Mouse (Mus musculus) intestine, embryonic 15.5 days (tissue): Measurements from ENCODE around the gene Dysf. TPM values are rescaled to one million over a fixed set of nuclear protein-coding genes. Genes with fewer than 3 reads are reported as not detected.

Experiments
- ATAC-seq: fragments of 200-750 bp; cut with Nextera tagmentation; 2 replicates; pipeline ENCODE4 v1.8.0; 2017; ENCODE audit warnings: moderate TSS enrichment, moderate library complexity
- H3K27ac ChIP-seq: fragments of 300-500 bp; sonication (generic); 2 replicates; pipeline ENCODE4 v1.5.1; 2015; ENCODE audit warnings: mild to moderate bottlenecking, inconsistent platforms
- H3K27me3 ChIP-seq: fragments of 300-500 bp; sonication (generic); replicated peaks from 2 replicates; pipeline ENCODE4 v1.6.1; 2015; ENCODE audit warnings: inconsistent platforms
- H3K36me3 ChIP-seq: fragments of 300-500 bp; sonication (generic); 2 replicates; pipeline ENCODE4 v1.6.1; 2015; ENCODE audit warnings: inconsistent platforms
- H3K4me1 ChIP-seq: fragments of 300-500 bp; sonication (generic); replicated peaks from 2 replicates; pipeline ENCODE4 v1.6.1; 2015; ENCODE audit warnings: inconsistent platforms
- H3K4me2 ChIP-seq: fragments of 300-500 bp; sonication (generic); replicated peaks from 2 replicates; pipeline ENCODE4 v1.6.1; 2015; ENCODE audit warnings: mild to moderate bottlenecking, inconsistent platforms
- H3K4me3 ChIP-seq: fragments of 300-500 bp; sonication (generic); replicated peaks from 2 replicates; pipeline ENCODE4 v1.5.1; 2015; ENCODE audit warnings: inconsistent platforms
- H3K9ac ChIP-seq: fragments of 300-500 bp; sonication (generic); 2 replicates; pipeline ENCODE4 v1.6.1; 2015; ENCODE audit warnings: inconsistent platforms
- H3K9me3 ChIP-seq: fragments of 300-500 bp; sonication (generic); 2 replicates; pipeline ENCODE4 v1.6.1; 2016; ENCODE audit warnings: inconsistent platforms
- WGBS: fragments of 180-500 bp; shearing (Covaris S2); methylation state at CpG from one replicate; pipeline ENCODE4 v1.1.7; 2015; 5-methylcytosine and 5-hydroxymethylcytosine counted together
- polyA plus RNA-seq: library from polyadenylated mRNA; unstranded; fragments of >200 nt; fragmentation: Nextera tagmentation; extraction: Ambion mirVana; gene quantifications from 2 replicates; pipeline ENCODE4 v1.2.1, GENCODE M21; 2015

Gene Dysf
- polyA plus RNA-seq, 1 experiment from 2014 or later = 7.0 TPM

- Histone ChIP-seq H3K27me3 (no peaks in the 10 kb centered on the region), H3K36me3 (no peaks in the 10 kb centered on the region), H3K4me1 (peaks cover 8% of the 10 kb centered on the region; the same call in 1 of the 2 replicates), H3K9me3 (no peaks in the 10 kb centered on the region), H3K4me2 (no peak overlapping the region), H3K9ac (no peak overlapping the region), H3K4me3 (no peak overlapping the region), H3K27ac (no peak overlapping the region)
- no peak for ATAC-seq
- WGBS = 62% methylated on average over 7 of the region's 7 CpGs
These were observed 221.3 kb downstream of the Dysf start for GRCm38 (mm10) chr6:84229739-84230138.

- Histone ChIP-seq H3K4me2 (no peak overlapping the region), H3K9ac (no peak overlapping the region), H3K27ac (no peak overlapping the region), H3K4me1 (peaks cover 8% of the 10 kb centered on the region; the same call in 1 of the 2 replicates), H3K9me3 (no peaks in the 10 kb centered on the region), H3K36me3 (no peaks in the 10 kb centered on the region), H3K4me3 (no peak overlapping the region), H3K27me3 (no peaks in the 10 kb centered on the region)
- 61% methylated on average over 7 of the region's 7 CpGs for WGBS
- ATAC-seq = no peak
These were observed 222.7 kb downstream of the Dysf start for GRCm38 (mm10) chr6:84231108-84231507.

GRCm38 (mm10) chr6:84232063-84232760 is 223.8 kb downstream of the Dysf start:
- Histone ChIP-seq H3K36me3 (no peaks in the 10 kb centered on the region), H3K4me2 (no peak overlapping the region), H3K4me1 (peaks cover 8% of the 10 kb centered on the region; the same call in 1 of the 2 replicates), H3K9me3 (no peaks in the 10 kb centered on the region), H3K27me3 (no peaks in the 10 kb centered on the region), H3K9ac (no peak overlapping the region), H3K27ac (no peak overlapping the region), H3K4me3 (no peak overlapping the region)
- 49% methylated on average over 8 of the region's 8 CpGs for WGBS
- ATAC-seq = no peak

DNA sequence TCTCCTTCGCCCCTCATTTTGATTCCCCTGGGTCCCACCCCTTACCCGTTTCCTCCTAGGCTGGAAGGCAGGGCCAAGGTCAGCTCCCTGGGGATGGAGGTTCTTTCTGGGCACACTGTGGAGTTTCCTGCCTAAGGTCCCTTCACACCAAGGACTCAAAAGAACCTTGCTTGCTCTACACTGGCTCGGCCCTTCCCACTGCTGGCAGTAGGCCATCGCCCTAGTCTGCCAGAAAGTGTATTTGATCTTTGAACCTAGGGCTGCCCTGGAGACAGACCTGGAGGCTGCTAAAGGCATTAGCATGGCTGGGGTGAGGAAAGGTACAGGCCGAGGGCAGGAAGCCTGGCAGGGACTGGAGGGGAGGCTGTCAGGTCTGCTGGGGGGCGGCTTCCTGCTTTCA is 225.4 kb downstream of the Dysf start:
- Histone ChIP-seq H3K4me3 (no peak overlapping the region), H3K27me3 (no peaks in the 10 kb centered on the region), H3K4me2 (no peak overlapping the region), H3K9me3 (no peaks in the 10 kb centered on the region), H3K36me3 (no peaks in the 10 kb centered on the region), H3K9ac (no peak overlapping the region), H3K27ac (no peak overlapping the region), H3K4me1 (peaks cover 8% of the 10 kb centered on the region; the same call in 1 of the 2 replicates)
- 58% methylated on average over 6 of the region's 6 CpGs for WGBS
- ATAC-seq = peak; percentile 75

DNA sequence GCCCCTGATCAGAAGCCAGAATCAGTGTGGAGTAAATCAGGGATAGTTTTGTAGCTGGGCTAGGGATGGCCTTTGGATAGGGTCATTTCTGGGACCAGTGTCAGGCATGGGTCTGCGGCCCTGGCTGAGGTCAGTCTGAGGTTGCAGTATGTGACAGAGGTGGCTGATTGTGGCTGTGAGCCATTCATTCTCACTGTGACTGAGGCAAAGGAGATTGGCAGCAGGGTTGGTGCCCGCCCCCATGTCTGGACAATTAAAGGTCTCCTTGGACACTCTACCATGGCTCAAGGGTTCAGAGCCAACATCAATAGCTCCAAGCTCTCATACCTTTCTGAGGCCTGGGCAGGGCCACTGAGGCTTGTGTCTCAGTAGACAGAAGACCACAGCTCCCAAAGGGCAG is 227.0 kb downstream of the Dysf start:
- H3K27me3 ChIP-seq = no peaks in the 10 kb centered on the region
- peaks cover 8% of the 10 kb centered on the region; the same call in 1 of the 2 replicates for H3K4me1 ChIP-seq
- no peaks in the 10 kb centered on the region for H3K9me3 ChIP-seq
- WGBS = 89% methylated on average over 2 of the region's 2 CpGs
- H3K9ac ChIP-seq = no peak overlapping the region
- H3K36me3 ChIP-seq = no peaks in the 10 kb centered on the region
- H3K27ac ChIP-seq = no peak overlapping the region
- no peak overlapping the region for H3K4me3 ChIP-seq
- no peak overlapping the region for H3K4me2 ChIP-seq
- ATAC-seq = no peak

DNA sequence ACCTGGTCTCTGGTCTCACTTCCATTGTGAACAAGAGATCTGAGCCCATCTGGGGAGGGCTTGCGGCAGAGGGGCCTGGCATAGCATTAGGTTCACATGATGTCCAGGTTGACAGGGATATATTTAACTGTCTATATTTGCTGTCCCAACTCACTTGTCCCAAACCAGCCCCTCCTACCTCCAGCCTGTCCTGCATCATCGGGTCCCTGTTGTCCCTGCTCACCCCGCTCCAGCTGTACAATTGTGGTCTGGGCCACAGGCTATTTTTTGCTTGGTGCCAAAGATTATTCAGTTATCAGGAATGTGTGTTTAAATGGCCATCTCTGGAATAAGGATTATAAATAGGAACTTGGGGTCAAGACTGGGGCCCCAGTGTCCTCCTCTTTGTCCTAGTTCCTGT is 235.0 kb downstream of the Dysf start:
- Histone ChIP-seq H3K4me2 (no peak overlapping the region), H3K9ac (no peak overlapping the region), H3K9me3 (no peaks in the 10 kb centered on the region), H3K36me3 (no peaks in the 10 kb centered on the region), H3K4me1 (no peaks in the 10 kb centered on the region), H3K27me3 (no peaks in the 10 kb centered on the region), H3K27ac (no peak overlapping the region), H3K4me3 (no peak overlapping the region)
- WGBS = 85% methylated on average over 3 of the region's 3 CpGs
- ATAC-seq = no peak

DNA sequence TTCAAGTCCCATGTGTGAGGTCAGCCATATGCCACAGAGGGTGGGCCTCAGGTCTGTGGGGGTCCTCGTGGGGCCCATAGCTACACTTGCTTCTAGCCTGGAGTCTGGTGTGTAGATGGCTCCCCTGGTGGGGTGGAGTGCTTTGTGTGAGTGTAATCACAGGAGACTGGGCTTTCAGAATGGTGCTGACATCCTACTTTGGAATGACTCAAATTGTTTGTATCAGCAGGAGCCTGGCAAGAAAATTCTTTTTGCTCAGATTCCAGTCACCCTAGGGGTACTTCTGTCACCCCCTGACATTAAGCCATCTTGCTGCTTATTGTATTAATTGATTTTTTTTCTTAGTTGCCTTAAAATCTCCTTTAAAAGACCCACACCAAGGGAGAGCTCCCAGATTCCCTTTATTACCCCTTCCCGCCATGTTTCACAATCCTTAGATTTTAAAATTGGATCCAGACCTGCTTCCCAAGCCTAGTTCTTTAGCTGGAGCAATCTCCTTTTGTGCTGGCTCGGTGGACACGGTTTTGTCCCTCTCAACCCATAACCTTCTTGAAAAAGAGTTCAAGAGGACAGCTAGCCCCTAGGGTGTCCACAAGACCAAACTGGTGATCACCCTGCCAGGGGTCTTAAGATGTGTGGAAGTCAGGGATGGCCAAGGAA is 237.8 kb downstream of the Dysf start:
- Histone ChIP-seq H3K4me1 (no peaks in the 10 kb centered on the region), H3K9me3 (no peaks in the 10 kb centered on the region), H3K27ac (no peak overlapping the region), H3K4me2 (no peak overlapping the region), H3K9ac (no peak overlapping the region), H3K36me3 (no peaks in the 10 kb centered on the region), H3K4me3 (no peak overlapping the region), H3K27me3 (no peaks in the 10 kb centered on the region)
- 84% methylated on average over 4 of the region's 4 CpGs for WGBS
- ATAC-seq = no peak

DNA sequence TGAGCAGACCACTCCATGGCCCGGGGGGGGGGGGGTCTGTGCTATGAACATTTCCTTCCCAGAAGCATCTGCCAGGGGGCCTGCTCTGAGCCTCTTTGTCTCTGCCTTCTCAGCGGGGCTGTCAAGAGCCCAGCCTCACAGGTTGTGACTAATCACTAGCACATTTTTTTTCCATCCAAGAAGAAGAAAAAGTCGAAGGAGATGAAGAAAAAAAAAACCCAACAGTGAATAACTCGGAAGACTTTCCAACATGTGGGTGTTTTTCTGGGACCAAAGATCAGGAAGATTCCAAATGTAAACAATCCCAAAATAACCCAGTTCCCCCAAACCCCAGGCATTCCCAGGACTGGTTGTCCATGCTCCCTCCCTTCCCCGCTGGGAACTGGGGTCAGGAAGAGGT is 238.6 kb downstream of the Dysf start:
- Histone ChIP-seq H3K9me3 (no peaks in the 10 kb centered on the region), H3K4me3 (no peak overlapping the region), H3K27ac (no peak overlapping the region), H3K4me2 (no peak overlapping the region), H3K4me1 (no peaks in the 10 kb centered on the region), H3K27me3 (no peaks in the 10 kb centered on the region), H3K9ac (no peak overlapping the region), H3K36me3 (no peaks in the 10 kb centered on the region)
- WGBS = 41% methylated on average over 5 of the region's 5 CpGs
- ATAC-seq = no peak

Other genes starting within 250 kb of the Dysf start
- 0.13 TPM in 1 of 2 replicates, not detected in the other for gene Ankrd53, start 245.9 kb upstream of the Dysf start, polyA plus RNA-seq
- gene Tex261, start 232.8 kb upstream of the Dysf start, polyA plus RNA-seq = 84.2 and 86.4 TPM in 2 replicates
- 90.4 and 98.4 TPM in 2 replicates for gene Nagk, start 213.6 kb upstream of the Dysf start, polyA plus RNA-seq
- 15.7 and 15.9 TPM in 2 replicates for gene Paip2b, start 176.8 kb upstream of the Dysf start, polyA plus RNA-seq
- 43.3 and 49.9 TPM in 2 replicates for gene Zfp638, start 141.5 kb upstream of the Dysf start, polyA plus RNA-seq